Mouse (Mus musculus): ENCODE measurements at regions not wholly inside any gene's neighbourhood (a gene's known extent, or its start where the extent isn't known, plus 50 kb on each side); places are given as distances from the start of the nearest gene placed in this dataset.

DNA sequence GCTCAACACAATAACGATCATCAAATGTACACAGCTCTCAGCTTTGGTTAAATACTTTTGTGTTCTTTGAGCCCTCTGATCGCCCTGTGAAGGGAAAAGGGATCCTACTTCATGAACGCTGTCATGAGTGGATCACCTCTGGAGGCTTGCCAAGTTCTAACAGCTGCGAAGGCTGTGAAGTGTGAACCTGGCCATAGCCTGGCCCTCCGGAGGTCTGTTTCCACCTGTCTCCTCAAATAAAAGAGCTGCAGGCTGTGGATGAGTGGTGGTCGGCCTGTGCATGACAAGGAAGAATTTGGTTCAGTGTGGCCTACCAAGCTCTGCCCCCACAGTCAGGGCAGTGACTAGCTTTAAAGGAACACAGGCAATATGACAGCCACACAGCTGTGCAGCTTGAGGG is 122.0 kb downstream of the Gm12728 start:
- TF ChIP-seq ZNF384 (IDR thresholded peaks at IDR 0.05; ENCODE audit: low read depth, low read length) = no peak
- TF ChIP-seq CHD2 (IDR thresholded peaks at IDR 0.05; ENCODE audit: low read depth, low read length) = no peak
